Mouse (Mus musculus) CH12.LX (cell line): Measurements from ENCODE around the gene G430095P16Rik. TPM values are rescaled to one million over a fixed set of nuclear protein-coding genes. Genes with fewer than 3 reads are reported as not detected.

ENCODE experiments used
- DNase-seq: peaks from one replicate; pipeline ENCODE4 v3.0.0-alpha.2; 2013; ENCODE audit errors: extremely low read depth
- H3K27ac ChIP-seq: 2 replicates; pipeline ENCODE4 v1.5.1; 2012; ENCODE audit warnings: low read depth, mild to moderate bottlenecking, control low read depth, moderate library complexity; ENCODE audit not compliant: insufficient read depth
- H3K27me3 ChIP-seq: replicated peaks from 2 replicates; pipeline ENCODE3; 2012; ENCODE audit warnings: inconsistent platforms
- H3K36me3 ChIP-seq, 2 experiments: replicated peaks in 1 of 2; 2 replicates each; pipeline versions ENCODE3 to v1.6.1; 2012; ENCODE audit warnings: inconsistent platforms in 1 of 2, low read length in 1 of 2, mild to moderate bottlenecking in 1 of 2, mixed read lengths in 1 of 2, moderate library complexity in 1 of 2; ENCODE audit not compliant: control insufficient read depth in 1 of 2, insufficient read depth in 1 of 2
- H3K4me1 ChIP-seq, 2 experiments: 2 replicates each; pipeline ENCODE4 v1.6.1; 2012; ENCODE audit warnings: inconsistent platforms in 1 of 2, moderate library complexity in 1 of 2; ENCODE audit not compliant: insufficient read depth in 2 of 2, control insufficient read depth in 1 of 2
- H3K4me2 ChIP-seq: 2 replicates; pipeline ENCODE4 v1.6.1; 2012; ENCODE audit warnings: low read depth, mild to moderate bottlenecking, control low read depth; ENCODE audit not compliant: poor library complexity, insufficient read depth, severe bottlenecking
- H3K4me3 ChIP-seq, 3 experiments: fragments of 150-350 bp in 1 of 3; sonication (generic) in 1 of 3; replicated peaks in 1 of 3; 2 replicates each; pipeline versions ENCODE3 to v1.5.1; 2011 to 2012; ENCODE audit warnings: low read depth in 2 of 3, low read length in 2 of 3, mild to moderate bottlenecking in 2 of 3, moderate library complexity in 2 of 3, control low read depth in 1 of 3, improper control_type of control experiment in 1 of 3, inconsistent platforms in 1 of 3, mixed read lengths in 1 of 3; ENCODE audit not compliant: poor library complexity in 1 of 3
- H3K79me2 ChIP-seq: replicated peaks from 2 replicates; pipeline ENCODE4 v1.6.1; 2012; ENCODE audit warnings: mild to moderate bottlenecking, moderate library complexity; ENCODE audit not compliant: control insufficient read depth, poor library complexity, insufficient read depth, severe bottlenecking; ENCODE audit errors: extremely low read depth
- H3K9ac ChIP-seq: 2 replicates; pipeline ENCODE4 v1.6.1; 2012; ENCODE audit warnings: low read depth, mild to moderate bottlenecking, control low read depth, moderate library complexity; ENCODE audit not compliant: insufficient read depth
- H3K9me3 ChIP-seq: replicated peaks from 2 replicates; pipeline ENCODE3; 2012; ENCODE audit warnings: low read length, inconsistent platforms, mixed read lengths
- CTCF ChIP-seq, 2 experiments: IDR thresholded peaks in 1 of 2; conservative IDR thresholded peaks in 1 of 2; 2 replicates each; pipeline ENCODE4 v1.5.1; 2011 to 2012; ENCODE audit warnings: low read depth in 2 of 2, low read length in 2 of 2, improper control_type of control experiment in 1 of 2, inconsistent platforms in 1 of 2, mild to moderate bottlenecking in 1 of 2, moderate library complexity in 1 of 2
- EP300 ChIP-seq: IDR thresholded peaks from 2 replicates; pipeline ENCODE4 v1.6.1; 2011; ENCODE audit warnings: low read length, improper control_type of control experiment
- ETS1 ChIP-seq: conservative IDR thresholded peaks from 2 replicates; pipeline ENCODE4 v1.6.1; 2012; ENCODE audit warnings: low read depth, mild to moderate bottlenecking, inconsistent platforms, low read length, improper control_type of control experiment, moderate library complexity
- JUND ChIP-seq: conservative IDR thresholded peaks from 2 replicates; pipeline ENCODE4 v1.6.1; 2011; ENCODE audit warnings: low read depth, low read length, improper control_type of control experiment
- KAT2A ChIP-seq: IDR thresholded peaks from 2 replicates; pipeline ENCODE4 v1.6.1; 2012; ENCODE audit warnings: low read length, improper control_type of control experiment, inconsistent platforms; ENCODE audit not compliant: insufficient replicate concordance
- MAFK ChIP-seq: IDR thresholded peaks from 2 replicates; pipeline ENCODE4 v1.6.1; 2011; ENCODE audit warnings: low read length, improper control_type of control experiment; ENCODE audit not compliant: insufficient replicate concordance
- MAX ChIP-seq: IDR thresholded peaks from 2 replicates; pipeline ENCODE4 v1.6.1; 2011; ENCODE audit warnings: low read length, improper control_type of control experiment
- MYC ChIP-seq: IDR thresholded peaks from 2 replicates; pipeline ENCODE4 v1.6.1; 2011; ENCODE audit warnings: low read depth, mild to moderate bottlenecking, improper control_type of control experiment, low read length
- NRF1 ChIP-seq: IDR thresholded peaks from 2 replicates; pipeline ENCODE4 v1.6.1; 2014; ENCODE audit warnings: low read depth, mild to moderate bottlenecking, inconsistent platforms, low read length, improper control_type of control experiment, moderate library complexity
- PAX5 ChIP-seq: IDR thresholded peaks from 2 replicates; pipeline ENCODE4 v1.6.1; 2012; ENCODE audit warnings: low read length, inconsistent platforms, mixed read lengths
- POLR2AphosphoS2 ChIP-seq: IDR thresholded peaks from 2 replicates; pipeline ENCODE4 v1.6.1; 2011; ENCODE audit warnings: low read depth, low read length, improper control_type of control experiment
- RCOR1 ChIP-seq: conservative IDR thresholded peaks from 2 replicates; pipeline ENCODE4 v1.6.1; 2012; ENCODE audit warnings: low read depth, mild to moderate bottlenecking, inconsistent platforms, low read length, improper control_type of control experiment
- SMC3 ChIP-seq: IDR thresholded peaks from 2 replicates; pipeline ENCODE4 v1.6.1; 2011; ENCODE audit warnings: low read depth, low read length, improper control_type of control experiment
- TBP ChIP-seq: conservative IDR thresholded peaks from 2 replicates; pipeline ENCODE4 v1.6.1; 2011; ENCODE audit warnings: low read depth, low read length, improper control_type of control experiment
- ZKSCAN1 ChIP-seq: IDR thresholded peaks from 2 replicates; pipeline ENCODE4 v1.6.1; 2012; ENCODE audit warnings: low read depth, inconsistent platforms, low read length, improper control_type of control experiment, borderline replicate concordance
- ZMIZ1 ChIP-seq: IDR thresholded peaks from 2 replicates; pipeline ENCODE4 v1.6.1; 2012; ENCODE audit warnings: low read depth, mild to moderate bottlenecking, inconsistent platforms, low read length, improper control_type of control experiment
- dilution Hi-C: fragments of 300-500 bp; cut with MboI; formaldehyde crosslinking; loops from 2 replicates; pipeline ENCODE4 v1.14.3; 2020; ENCODE audit warnings: low sequenced_read_pairs; ENCODE audit not compliant: extremely low pct_unique_long_range_greater_than_20kb, extremely low pct_ligation_motif_present
- in situ Hi-C: fragments of 300-500 bp; cut with MboI; formaldehyde crosslinking; loops from 3 replicates; pipeline ENCODE4 v1.14.3; 2019; ENCODE audit warnings: low sequenced_read_pairs, low pct_ligation_motif_present, low pct_unique_long_range_greater_than_20kb, mixed read lengths
- polyA plus RNA-seq: library from polyadenylated mRNA; unstranded; fragments of >175 nt; gene quantifications from 2 replicates; pipeline ENCODE4 v1.2.1, GENCODE M21; 2012; ENCODE audit warnings: low read depth; ENCODE audit not compliant: insufficient read length
- total RNA-seq, 2 experiments: library from RNA; depleted of rRNA; stranded (reverse); fragments of 300-350 nt in 1 of 2; fragments of >200 nt in 1 of 2; gene quantifications; 2 replicates each; pipeline ENCODE4 v1.2.3; 2012 to 2014

G430095P16Rik gene
- total and polyA plus RNA-seq, 3 experiments: 0.17 TPM; not detected in 2

DNA sequence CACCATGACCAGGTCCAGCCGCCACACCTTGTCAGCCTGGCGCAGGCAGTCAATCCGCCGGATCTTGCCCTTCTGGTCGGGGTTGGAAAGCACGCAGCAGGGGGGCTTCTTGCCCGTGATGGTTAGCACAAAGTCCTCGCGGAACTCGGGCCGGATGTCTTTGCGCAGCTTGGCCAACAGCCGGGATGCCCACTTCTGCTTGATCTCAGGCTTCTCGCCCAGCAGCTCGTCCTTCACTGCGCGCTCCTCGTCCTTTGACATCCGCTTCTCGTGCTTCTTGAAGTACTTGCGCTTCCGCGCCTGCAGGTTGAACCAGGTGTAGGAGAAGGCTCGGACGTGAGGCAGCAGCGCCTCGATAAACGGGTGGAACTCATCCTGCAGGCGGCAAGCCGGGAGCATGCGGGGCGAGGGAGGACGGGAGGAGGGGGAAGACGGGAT lies 49.2 kb downstream of the G430095P16Rik start:
- Histone ChIP-seq H3K9ac (no peak overlapping the region), H3K36me3 (no peaks in the 10 kb centered on the region), H3K9me3 (no peaks in the 10 kb centered on the region), H3K27ac (no peak overlapping the region), H3K4me2 (no peak overlapping the region), H3K4me1 (peaks cover 0 to 2% of the 10 kb centered on the region in 2 experiments; a peak in 1 of 4 replicates), H3K4me3 (no peak overlapping the region), H3K27me3 (peaks cover 80% of the 10 kb centered on the region), H3K79me2 (no peaks in the 10 kb centered on the region)
- in situ Hi-C loops: no loop called here
- TF ChIP-seq PAX5 (no peak), MYC (no peak), SMC3 (no peak), JUND (no peak), RCOR1 (no peak)
- no peak for DNase-seq
- dilution Hi-C loops: no loop called here

DNA sequence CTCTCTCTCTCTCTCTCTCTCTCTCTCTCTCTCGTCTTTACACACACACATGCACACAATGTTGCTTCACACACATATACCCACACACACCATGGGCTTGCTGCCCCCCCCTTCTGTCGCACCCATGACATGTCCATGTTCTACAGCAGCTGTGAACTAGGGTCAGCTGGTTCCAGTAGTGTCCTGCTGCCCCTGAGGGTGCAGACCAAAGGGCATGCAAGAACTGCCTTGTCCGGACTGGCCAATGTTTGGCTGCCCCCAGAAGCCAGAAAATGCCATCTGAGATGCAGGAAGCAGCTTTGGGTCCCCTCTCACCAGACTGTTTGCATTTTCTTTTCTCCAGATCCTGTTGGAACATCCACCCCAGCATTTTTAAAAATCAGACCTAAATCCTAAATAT lies 49.8 kb downstream of the G430095P16Rik start:
- H3K27ac ChIP-seq: no peak overlapping the region
- no peak for TF ChIP-seq ZKSCAN1
- TF ChIP-seq EP300: no peak
- no peak for TF ChIP-seq NRF1
- no peak for TF ChIP-seq MAFK
- no peak for TF ChIP-seq TBP
- no peak for TF ChIP-seq POLR2AphosphoS2
- no peak for TF ChIP-seq MAX
- TF ChIP-seq ZMIZ1: no peak
- TF ChIP-seq JUND: no peak
- no peak for TF ChIP-seq CTCF (conservative IDR thresholded peaks at IDR 0.05 in 1 of 2, IDR thresholded peaks at IDR 0.05 in 1 of 2; ENCODE audit: low read depth in 2 of 2, low read length in 2 of 2)
- no peak for TF ChIP-seq KAT2A
- TF ChIP-seq PAX5: no peak
- no peak for TF ChIP-seq ETS1
- H3K9ac ChIP-seq: no peak overlapping the region
- no peaks in the 10 kb centered on the region for H3K79me2 ChIP-seq
- H3K9me3 ChIP-seq: no peaks in the 10 kb centered on the region
- no peak overlapping the region for H3K4me3 ChIP-seq
- in situ Hi-C loops (no loop called here), dilution Hi-C loops (no loop called here)
- no peak for DNase-seq
- peaks cover 79% of the 10 kb centered on the region for H3K27me3 ChIP-seq
- H3K4me1 ChIP-seq: peaks cover 0 to 2% of the 10 kb centered on the region in 2 experiments; a peak in 1 of 4 replicates
- H3K36me3 ChIP-seq: no peaks in the 10 kb centered on the region
- H3K4me2 ChIP-seq: no peak overlapping the region
